Mouse (Mus musculus): Measurements from ENCODE around the gene Gon7. TPM values are rescaled to one million over a fixed set of nuclear protein-coding genes. Genes with fewer than 3 reads are reported as not detected.

Gon7 gene
- polyA plus RNA-seq (2015; fragmentation: Nextera tagmentation; extraction: Ambion mirVana) = 22.2 and 24.0 TPM in 2 replicates

GRCm38 (mm10) chr12:102757689-102758402 lies at the start of gene Gon7, which contains the start of the genes Gm28051 and Ubr7:
Gene Gon7, minus strand, starts transcription at chr12:102757803.
Gene Gm28051, minus strand, starts transcription at chr12:102757765.
Gene Ubr7, plus strand, starts transcription at chr12:102757967.
- peaks cover 7% of the 10 kb centered on the region; the same call in 1 of the 2 replicates for H3K36me3 ChIP-seq
- peak within 1 kb of the TSS; percentile 92 for H3K27ac ChIP-seq
- WGBS = under 1% methylated on average over 73 of the region's 73 CpGs
- peak within 1 kb of the TSS; percentile 84 for H3K4me2 ChIP-seq
- peak; percentile 96 for ATAC-seq (replicated peaks; ENCODE audit: insufficient number of reproducible peaks, insufficient read depth, low FRiP score, low read depth)
- H3K4me1 ChIP-seq (replicated peaks) = peaks cover 22% of the 10 kb centered on the region
- H3K9me3 ChIP-seq (replicated peaks) = no peaks in the 10 kb centered on the region
- no peaks in the 10 kb centered on the region for H3K27me3 ChIP-seq
- peak within 1 kb of the TSS; percentile 82 for H3K9ac ChIP-seq
- peak within 1 kb of the TSS; percentile 90 for H3K4me3 ChIP-seq

GRCm38 (mm10) chr12:102799528-102799927 lies 41.9 kb upstream of the Gon7 start:
- no peak for ATAC-seq (replicated peaks; ENCODE audit: insufficient number of reproducible peaks, insufficient read depth, low FRiP score, low read depth)
- no peak overlapping the region for H3K4me2 ChIP-seq
- H3K4me3 ChIP-seq = no peak overlapping the region
- H3K27me3 ChIP-seq = no peaks in the 10 kb centered on the region
- no peaks in the 10 kb centered on the region for H3K4me1 ChIP-seq (replicated peaks)
- H3K27ac ChIP-seq = no peak overlapping the region
- WGBS = 88% methylated on average over 2 of the region's 2 CpGs
- peaks cover 15% of the 10 kb centered on the region; the same call in 1 of the 2 replicates for H3K36me3 ChIP-seq
- H3K9ac ChIP-seq = no peak overlapping the region
- no peaks in the 10 kb centered on the region for H3K9me3 ChIP-seq (replicated peaks)

DNA sequence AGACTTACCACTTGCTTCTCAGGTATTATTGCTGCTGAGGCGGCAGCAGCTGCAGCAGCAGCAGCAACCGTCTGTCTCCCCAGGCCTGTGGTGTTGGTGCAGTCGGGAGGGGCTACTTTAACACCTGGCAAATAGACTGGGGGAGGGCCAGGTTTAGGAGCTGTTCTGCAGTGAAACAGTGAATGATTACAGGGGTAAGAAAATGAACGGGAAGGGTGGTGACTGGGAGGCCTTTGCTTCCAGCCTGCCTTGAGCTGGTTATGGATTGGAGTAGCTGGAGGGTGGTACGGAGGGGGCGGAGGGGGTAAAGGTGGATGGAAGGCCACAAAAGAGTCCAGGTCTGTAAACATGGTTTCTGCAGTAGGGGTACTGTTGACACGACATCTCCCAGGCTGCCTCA lies 30.3 kb upstream of the Gon7 start:
- H3K4me1 ChIP-seq (replicated peaks) = no peaks in the 10 kb centered on the region
- no peak overlapping the region for H3K9ac ChIP-seq
- H3K27ac ChIP-seq = no peak overlapping the region
- no peaks in the 10 kb centered on the region for H3K27me3 ChIP-seq
- no peak overlapping the region for H3K4me3 ChIP-seq
- ATAC-seq (replicated peaks; ENCODE audit: insufficient number of reproducible peaks, insufficient read depth, low FRiP score, low read depth) = no peak
- no peaks in the 10 kb centered on the region for H3K9me3 ChIP-seq (replicated peaks)
- H3K4me2 ChIP-seq = no peak overlapping the region
- peaks cover 68% of the 10 kb centered on the region for H3K36me3 ChIP-seq
- 88% methylated on average over 7 of the region's 7 CpGs for WGBS

GRCm38 (mm10) chr12:102785593-102785985 lies 28.0 kb upstream of the Gon7 start:
- H3K9ac ChIP-seq = no peak overlapping the region
- no peaks in the 10 kb centered on the region for H3K9me3 ChIP-seq (replicated peaks)
- peaks cover 50% of the 10 kb centered on the region for H3K36me3 ChIP-seq
- H3K4me3 ChIP-seq = no peak overlapping the region
- no peaks in the 10 kb centered on the region for H3K4me1 ChIP-seq (replicated peaks)
- H3K27me3 ChIP-seq = no peaks in the 10 kb centered on the region
- no peak for ATAC-seq (replicated peaks; ENCODE audit: insufficient number of reproducible peaks, insufficient read depth, low FRiP score, low read depth)
- H3K4me2 ChIP-seq = no peak overlapping the region
- WGBS = 77% methylated on average over 5 of the region's 5 CpGs
- H3K27ac ChIP-seq = no peak overlapping the region

DNA sequence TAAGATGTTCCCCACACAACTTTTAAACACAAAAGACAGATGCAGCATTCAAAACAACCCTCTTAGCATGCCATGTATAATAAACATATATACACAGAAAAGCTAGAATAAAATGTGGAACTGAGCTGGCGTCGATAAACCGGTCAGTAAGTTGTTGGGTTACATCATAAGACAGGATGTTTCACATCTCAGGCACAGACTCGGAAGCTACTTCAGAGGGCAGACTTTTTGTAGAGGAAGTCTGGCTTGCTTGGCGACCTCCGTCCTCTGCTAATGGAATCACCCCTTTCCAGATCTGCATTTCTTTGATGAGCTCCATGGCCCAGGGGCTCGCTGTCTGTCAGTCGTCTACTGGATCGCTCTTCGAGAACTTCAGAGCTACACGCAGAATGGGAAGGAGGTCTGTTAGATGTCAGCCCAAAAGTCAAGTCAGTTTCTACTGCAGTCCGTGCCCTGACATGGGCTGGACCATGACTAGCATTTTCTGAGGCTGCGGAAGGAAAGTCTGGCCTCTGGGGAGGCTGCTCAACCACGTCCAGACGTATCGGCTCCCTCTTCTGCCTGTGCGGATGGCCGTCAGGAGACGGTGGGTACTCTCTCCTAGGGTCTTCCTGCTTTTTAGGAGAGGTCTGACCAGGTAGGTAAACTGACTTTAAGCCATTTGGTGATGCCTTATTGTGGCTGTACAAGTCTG lies 27.4 kb upstream of the Gon7 start:
- no peaks in the 10 kb centered on the region for H3K9me3 ChIP-seq (replicated peaks)
- H3K9ac ChIP-seq = no peak overlapping the region
- 88% methylated on average over 19 of the region's 19 CpGs for WGBS
- H3K27me3 ChIP-seq = no peaks in the 10 kb centered on the region
- peaks cover 45% of the 10 kb centered on the region for H3K36me3 ChIP-seq
- H3K4me2 ChIP-seq = no peak overlapping the region
- no peak for ATAC-seq (replicated peaks; ENCODE audit: insufficient number of reproducible peaks, insufficient read depth, low FRiP score, low read depth)
- no peak overlapping the region for H3K27ac ChIP-seq
- H3K4me3 ChIP-seq = no peak overlapping the region
- H3K4me1 ChIP-seq (replicated peaks) = peaks cover 2% of the 10 kb centered on the region; the same call in 1 of the 2 replicates

DNA sequence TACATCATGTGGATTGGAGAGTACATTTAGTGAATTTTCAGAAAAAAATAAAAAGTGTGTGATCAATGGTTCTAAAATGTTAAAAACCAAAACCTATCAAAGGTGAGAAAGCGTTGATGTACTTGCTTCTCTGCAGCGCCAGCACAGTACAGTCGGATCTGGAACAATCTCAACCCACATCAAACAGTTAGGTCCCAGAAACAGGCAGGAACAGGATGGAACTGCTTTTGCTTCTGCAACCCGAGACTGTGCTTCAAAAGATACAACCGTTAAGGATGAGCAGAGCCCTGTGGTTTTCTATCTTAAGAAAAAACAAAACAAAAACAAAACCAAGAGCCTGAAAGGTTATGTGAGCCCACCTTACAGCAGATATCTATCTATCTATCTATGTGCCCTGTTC lies 25.2 kb upstream of the Gon7 start:
- WGBS = 89% methylated on average over 5 of the region's 5 CpGs
- Histone ChIP-seq H3K4me1 (replicated peaks) (peaks cover 6% of the 10 kb centered on the region), H3K9ac (no peak overlapping the region), H3K9me3 (replicated peaks) (no peaks in the 10 kb centered on the region), H3K27me3 (no peaks in the 10 kb centered on the region), H3K36me3 (peaks cover 32% of the 10 kb centered on the region), H3K27ac (no peak overlapping the region), H3K4me3 (no peak overlapping the region), H3K4me2 (no peak overlapping the region)
- no peak for ATAC-seq (replicated peaks; ENCODE audit: insufficient number of reproducible peaks, insufficient read depth, low FRiP score, low read depth)

DNA sequence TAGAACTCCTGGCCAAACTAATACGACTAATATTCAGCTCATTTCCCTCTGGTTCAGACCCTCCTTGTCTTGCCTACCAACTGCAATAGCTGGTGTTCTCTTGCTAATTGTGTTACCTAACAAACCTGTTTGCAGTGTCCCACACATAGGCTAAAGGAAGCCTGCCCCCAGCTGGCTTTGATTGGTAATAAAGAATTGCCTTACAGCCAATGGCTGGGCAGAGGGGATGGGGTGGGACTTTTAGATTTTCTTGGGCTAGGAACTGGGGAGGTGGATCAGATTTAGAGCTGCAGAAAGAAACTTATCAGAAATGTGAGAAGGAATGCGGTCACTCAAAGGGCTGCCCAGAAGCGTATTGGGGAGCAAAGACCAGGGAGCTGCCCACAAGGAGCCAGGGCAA lies 21.8 kb upstream of the Gon7 start:
- WGBS = 35% methylated on average over 3 of the region's 3 CpGs
- Histone ChIP-seq H3K4me3 (no peak overlapping the region), H3K4me2 (no peak overlapping the region), H3K9me3 (replicated peaks) (no peaks in the 10 kb centered on the region), H3K27ac (no peak overlapping the region), H3K4me1 (replicated peaks) (peaks cover 6% of the 10 kb centered on the region), H3K27me3 (no peaks in the 10 kb centered on the region), H3K36me3 (peaks cover 34% of the 10 kb centered on the region), H3K9ac (no peak overlapping the region)
- ATAC-seq (replicated peaks; ENCODE audit: insufficient number of reproducible peaks, insufficient read depth, low FRiP score, low read depth) = no peak

DNA sequence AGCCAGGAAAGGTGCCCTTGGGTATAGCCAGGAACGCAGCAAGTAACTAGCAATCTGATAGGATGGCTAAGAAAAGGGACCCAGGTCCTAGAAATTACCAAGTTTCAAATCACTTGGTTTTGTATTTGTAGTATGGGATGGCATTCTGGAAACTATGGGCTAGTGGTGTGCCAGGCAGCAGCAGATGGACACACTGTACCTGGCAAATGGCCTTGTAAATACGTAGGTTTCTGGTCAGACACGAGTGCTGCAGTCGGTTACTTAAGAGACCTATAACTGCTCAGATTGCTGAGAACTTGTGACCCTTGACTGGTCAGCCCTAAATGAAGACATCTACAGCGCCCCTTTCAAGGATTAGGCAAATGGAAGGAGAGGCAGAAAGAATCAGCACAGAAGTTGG lies 20.5 kb upstream of the Gon7 start:
- no peak overlapping the region for H3K9ac ChIP-seq
- peaks cover 43% of the 10 kb centered on the region for H3K36me3 ChIP-seq
- 84% methylated on average over 5 of the region's 5 CpGs for WGBS
- no peak overlapping the region for H3K4me2 ChIP-seq
- peaks cover 6% of the 10 kb centered on the region for H3K4me1 ChIP-seq (replicated peaks)
- H3K27ac ChIP-seq = no peak overlapping the region
- H3K27me3 ChIP-seq = no peaks in the 10 kb centered on the region
- H3K9me3 ChIP-seq (replicated peaks) = no peaks in the 10 kb centered on the region
- H3K4me3 ChIP-seq = no peak overlapping the region
- no peak for ATAC-seq (replicated peaks; ENCODE audit: insufficient number of reproducible peaks, insufficient read depth, low FRiP score, low read depth)

- no peaks in the 10 kb centered on the region for H3K27me3 ChIP-seq
- 88% methylated on average over 14 of the region's 14 CpGs for WGBS
- no peak overlapping the region for H3K4me3 ChIP-seq
- no peak overlapping the region for H3K27ac ChIP-seq
- H3K4me1 ChIP-seq (replicated peaks) = peaks cover 6% of the 10 kb centered on the region
- H3K4me2 ChIP-seq = no peak overlapping the region
- ATAC-seq (replicated peaks; ENCODE audit: insufficient number of reproducible peaks, insufficient read depth, low FRiP score, low read depth) = no peak
- no peaks in the 10 kb centered on the region for H3K9me3 ChIP-seq (replicated peaks)
- no peak overlapping the region for H3K9ac ChIP-seq
- peaks cover 60% of the 10 kb centered on the region for H3K36me3 ChIP-seq
These were observed 18.4 kb upstream of the Gon7 start for GRCm38 (mm10) chr12:102776035-102776434.

DNA sequence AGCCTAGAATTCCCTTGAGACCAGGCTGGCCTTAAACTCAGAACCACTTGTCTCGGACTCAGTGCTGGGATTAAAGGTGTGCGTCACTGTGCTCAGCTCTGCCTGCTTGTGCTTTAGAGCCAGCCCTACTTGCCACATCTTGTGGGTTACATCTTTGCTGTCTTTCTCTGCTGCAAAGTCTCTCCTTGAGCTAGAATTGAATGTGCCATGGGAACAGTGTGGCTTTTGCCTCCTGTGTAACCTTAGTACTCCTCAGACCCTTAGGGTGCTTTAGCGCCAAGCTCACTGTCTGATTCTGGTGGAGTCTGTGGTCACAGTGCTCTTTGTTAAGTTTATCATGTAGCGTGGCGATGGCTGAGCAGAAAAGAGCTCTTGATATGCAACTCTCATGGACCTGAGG lies 15.1 kb upstream of the Gon7 start:
- no peak overlapping the region for H3K4me2 ChIP-seq
- WGBS = 93% methylated on average over 5 of the region's 5 CpGs
- no peak overlapping the region for H3K9ac ChIP-seq
- H3K27me3 ChIP-seq = no peaks in the 10 kb centered on the region
- H3K36me3 ChIP-seq = peaks cover 92% of the 10 kb centered on the region
- H3K4me3 ChIP-seq = no peak overlapping the region
- H3K27ac ChIP-seq = no peak overlapping the region
- no peaks in the 10 kb centered on the region for H3K4me1 ChIP-seq (replicated peaks)
- H3K9me3 ChIP-seq (replicated peaks) = no peaks in the 10 kb centered on the region
- no peak for ATAC-seq (replicated peaks; ENCODE audit: insufficient number of reproducible peaks, insufficient read depth, low FRiP score, low read depth)

DNA sequence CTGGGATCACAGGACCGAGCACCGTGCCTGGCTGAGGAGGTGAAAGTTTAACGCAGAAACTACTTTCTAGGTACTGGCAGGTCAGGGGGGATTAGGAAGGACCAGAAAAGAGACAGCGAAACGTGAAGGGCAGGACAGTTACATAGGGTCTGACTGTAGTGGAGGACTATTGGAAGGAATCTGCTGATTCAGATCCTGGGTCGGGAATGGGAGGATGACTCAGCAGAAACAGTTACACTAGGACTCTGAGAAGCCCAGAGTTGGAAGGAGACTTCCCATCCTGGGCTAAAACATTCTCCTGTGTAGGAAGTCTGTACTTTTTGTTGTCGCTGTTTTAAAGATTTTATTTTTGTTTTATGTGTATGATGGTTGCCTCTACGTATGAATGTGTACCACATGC lies 14.0 kb upstream of the Gon7 start:
- 95% methylated on average over 8 of the region's 8 CpGs for WGBS

More for the DNA sequence above, 14.0 kb upstream of the Gon7 start:
- Histone ChIP-seq H3K9ac (no peak overlapping the region), H3K36me3 (peaks cover 92% of the 10 kb centered on the region), H3K4me2 (no peak overlapping the region), H3K4me1 (replicated peaks) (no peaks in the 10 kb centered on the region), H3K4me3 (no peak overlapping the region), H3K9me3 (replicated peaks) (no peaks in the 10 kb centered on the region), H3K27me3 (no peaks in the 10 kb centered on the region), H3K27ac (no peak overlapping the region)
- ATAC-seq (replicated peaks; ENCODE audit: insufficient number of reproducible peaks, insufficient read depth, low FRiP score, low read depth) = no peak

Measured in heart, embryonic 15.5 days (tissue).